Mouse (Mus musculus): Measurements from ENCODE around the gene Fam69a. TPM values are rescaled to one million over a fixed set of nuclear protein-coding genes. Genes with fewer than 3 reads are reported as not detected.

Gene Fam69a
- polyA plus RNA-seq, 1 experiment from 2014 or later: 8.9 TPM

- Histone ChIP-seq H3K9ac (0 out of 2 replicates have a peak overlapping the region, but pooled peaks have one; percentile 28), H3K9me3 (replicated peaks) (no peaks in the 10 kb centered on the region), H3K4me2 (peak overlapping the region; percentile 43; the same call in 1 of the 2 replicates), H3K27ac (replicated peaks) (peak overlapping the region; percentile 77), H3K36me3 (replicated peaks) (no peaks in the 10 kb centered on the region), H3K4me1 (replicated peaks) (peaks cover 84% of the 10 kb centered on the region), H3K27me3 (no peaks in the 10 kb centered on the region), H3K4me3 (replicated peaks) (no peak overlapping the region)
- WGBS (ENCODE audit: insufficient replicate concordance): 42% methylated on average over 9 of the region's 9 CpGs
- no peak for ATAC-seq (ENCODE audit: insufficient read depth)
These were observed 21.4 kb downstream of the Fam69a start for GRCm38 (mm10) chr5:107965355-107965991.

DNA sequence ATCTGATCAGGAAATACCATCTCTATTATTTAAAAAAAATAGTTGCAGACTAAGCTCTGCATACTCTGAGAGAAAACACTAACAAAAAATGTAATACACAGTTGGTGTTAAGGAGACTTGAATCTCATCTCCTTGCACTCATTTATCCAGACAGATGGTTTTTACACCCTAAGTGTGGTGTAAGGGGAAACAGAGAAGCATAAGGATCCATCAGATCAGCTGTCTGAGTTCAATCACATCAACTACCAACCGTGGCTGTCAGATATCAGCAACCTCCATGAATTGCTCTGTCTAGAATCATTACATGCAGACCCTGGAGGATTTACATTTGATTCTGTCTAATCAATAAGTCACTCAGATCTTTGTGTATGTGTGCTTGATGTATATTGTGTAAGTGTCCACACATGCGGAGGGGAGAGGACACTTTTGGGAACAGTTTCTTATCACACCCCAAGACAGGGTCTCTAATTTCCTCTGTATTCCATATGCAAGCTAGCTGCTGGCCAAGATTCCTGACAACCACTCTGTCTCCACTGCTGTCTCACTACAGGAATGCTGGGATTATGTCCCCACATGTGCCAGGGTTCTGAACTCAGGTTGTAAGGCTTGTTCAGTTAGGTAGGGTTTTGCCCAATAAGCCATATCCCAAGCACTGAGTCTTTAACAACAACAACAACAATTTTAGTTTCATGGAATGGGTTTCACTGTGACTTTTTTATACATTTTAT is 22.7 kb downstream of the Fam69a start:
- WGBS (ENCODE audit: insufficient replicate concordance): 28% methylated on average over 2 of the region's 2 CpGs
- peaks cover 89% of the 10 kb centered on the region for H3K4me1 ChIP-seq (replicated peaks)

GRCm38 (mm10) chr5:107961438-107962251 is 25.2 kb downstream of the Fam69a start:
- no peak for ATAC-seq (ENCODE audit: insufficient read depth)
- 41% methylated on average over 16 of the region's 16 CpGs for WGBS (ENCODE audit: insufficient replicate concordance)
- peak overlapping the region; percentile 74 for H3K4me2 ChIP-seq
- no peak overlapping the region for H3K9ac ChIP-seq
- no peaks in the 10 kb centered on the region for H3K36me3 ChIP-seq (replicated peaks)
- H3K27ac ChIP-seq (replicated peaks): peak overlapping the region; percentile 85
- H3K9me3 ChIP-seq (replicated peaks): no peaks in the 10 kb centered on the region
- peaks cover 72% of the 10 kb centered on the region for H3K4me1 ChIP-seq (replicated peaks)
- H3K4me3 ChIP-seq (replicated peaks): 0 out of 2 replicates have a peak overlapping the region, but pooled peaks have one; percentile 14
- no peaks in the 10 kb centered on the region for H3K27me3 ChIP-seq

More for the DNA sequence above, 22.7 kb downstream of the Fam69a start:
- no peak for ATAC-seq (ENCODE audit: insufficient read depth)
- H3K4me2 ChIP-seq: no peak overlapping the region
- H3K9ac ChIP-seq: no peak overlapping the region
- H3K27ac ChIP-seq (replicated peaks): no peak overlapping the region
- H3K4me3 ChIP-seq (replicated peaks): no peak overlapping the region
- no peaks in the 10 kb centered on the region for H3K36me3 ChIP-seq (replicated peaks)
- H3K9me3 ChIP-seq (replicated peaks): no peaks in the 10 kb centered on the region
- H3K27me3 ChIP-seq: no peaks in the 10 kb centered on the region

DNA sequence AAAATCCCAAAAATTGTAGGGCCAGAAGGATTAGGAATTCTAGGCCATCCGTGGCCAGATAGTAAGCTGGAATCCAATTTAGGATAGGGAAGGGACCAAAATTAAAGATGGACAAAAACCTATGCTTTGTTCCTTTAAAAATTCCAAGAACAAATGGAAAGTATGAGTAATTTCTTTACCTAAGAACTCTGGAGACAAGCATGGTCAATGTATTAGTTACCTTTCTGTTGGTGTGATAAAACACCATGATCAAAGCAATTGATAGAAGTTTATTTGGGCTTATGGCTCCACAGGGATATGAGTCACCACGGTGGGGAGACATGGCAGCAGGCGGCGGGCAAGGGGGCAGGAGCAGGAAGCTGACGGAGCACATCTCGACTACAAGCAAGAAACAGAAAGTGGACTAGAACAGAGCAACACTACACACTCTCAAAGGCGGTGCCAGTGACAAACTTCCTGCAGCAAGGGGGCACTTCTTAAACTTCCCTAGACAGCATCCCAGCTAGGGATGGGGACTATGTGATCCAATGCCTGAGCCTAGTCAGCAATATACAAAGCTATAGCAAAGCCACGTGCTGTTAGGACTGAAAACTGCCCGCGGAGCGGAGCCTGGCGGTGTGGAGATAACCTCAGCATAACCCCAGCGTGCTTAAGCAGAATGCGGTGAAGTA is 26.2 kb downstream of the Fam69a start:
- Histone ChIP-seq H3K36me3 (replicated peaks) (no peaks in the 10 kb centered on the region), H3K27me3 (no peaks in the 10 kb centered on the region), H3K4me1 (replicated peaks) (peaks cover 62% of the 10 kb centered on the region), H3K27ac (replicated peaks) (peak overlapping the region; percentile 85), H3K4me3 (replicated peaks) (peak overlapping the region; percentile 52), H3K9ac (peak overlapping the region; percentile 22; the same call in 1 of the 2 replicates), H3K9me3 (replicated peaks) (no peaks in the 10 kb centered on the region), H3K4me2 (peak overlapping the region; percentile 74)
- 19% methylated on average over 14 of the region's 14 CpGs for WGBS (ENCODE audit: insufficient replicate concordance)
- ATAC-seq (ENCODE audit: insufficient read depth): peak; percentile 78

DNA sequence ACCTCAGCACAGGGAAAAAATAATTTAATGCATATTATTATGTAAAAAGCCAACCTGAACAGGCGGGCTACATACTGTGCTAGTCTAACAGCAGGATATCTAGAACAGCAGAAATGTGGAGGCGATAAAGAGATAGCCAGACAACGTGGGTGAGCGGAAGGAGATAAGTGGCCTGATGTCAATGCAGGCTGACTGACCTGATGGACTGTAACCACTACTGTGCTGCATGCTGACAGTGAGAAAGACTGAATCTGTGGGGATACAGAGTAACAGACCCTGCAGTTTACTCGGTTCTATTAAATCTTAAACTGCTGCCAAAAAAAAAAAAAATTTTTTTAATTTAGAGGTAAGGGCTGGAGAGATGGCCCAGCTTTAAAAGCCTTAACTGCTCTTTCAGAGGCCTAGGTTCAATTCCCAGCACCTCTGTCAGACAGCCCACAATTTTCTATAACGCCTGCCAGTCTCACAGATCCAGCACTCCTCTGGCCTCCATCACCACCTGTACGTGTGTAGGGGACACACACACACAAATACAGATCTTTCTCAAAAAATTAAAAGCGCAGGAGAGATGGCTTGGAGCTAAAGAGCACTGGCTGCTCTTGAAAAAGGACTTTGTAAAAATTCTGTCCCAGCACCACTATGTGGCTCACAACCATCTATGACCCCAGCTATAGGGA is 27.1 kb downstream of the Fam69a start:
- H3K9ac ChIP-seq: no peak overlapping the region
- peak overlapping the region; percentile 74 for H3K4me2 ChIP-seq
- H3K4me1 ChIP-seq (replicated peaks): peaks cover 55% of the 10 kb centered on the region
- ATAC-seq (ENCODE audit: insufficient read depth): peak; percentile 91
- no peaks in the 10 kb centered on the region for H3K36me3 ChIP-seq (replicated peaks)
- no peaks in the 10 kb centered on the region for H3K27me3 ChIP-seq
- no peak overlapping the region for H3K4me3 ChIP-seq (replicated peaks)
- 32% methylated on average over 8 of the region's 8 CpGs for WGBS (ENCODE audit: insufficient replicate concordance)
- peak overlapping the region; percentile 85 for H3K27ac ChIP-seq (replicated peaks)
- H3K9me3 ChIP-seq (replicated peaks): no peaks in the 10 kb centered on the region

- H3K4me2 ChIP-seq: no peak overlapping the region
- WGBS (ENCODE audit: insufficient replicate concordance): 26% methylated on average over 5 of the region's 5 CpGs
- H3K27ac ChIP-seq (replicated peaks): 0 out of 2 replicates have a peak overlapping the region, but pooled peaks have one; percentile 3
- ATAC-seq (ENCODE audit: insufficient read depth): peak; percentile 51; the same call in 1 of the 2 replicates
- no peak overlapping the region for H3K9ac ChIP-seq
- H3K27me3 ChIP-seq: no peaks in the 10 kb centered on the region
- H3K4me3 ChIP-seq (replicated peaks): no peak overlapping the region
- no peaks in the 10 kb centered on the region for H3K9me3 ChIP-seq (replicated peaks)
- no peaks in the 10 kb centered on the region for H3K36me3 ChIP-seq (replicated peaks)
- peaks cover 15% of the 10 kb centered on the region for H3K4me1 ChIP-seq (replicated peaks)
These were observed 36.2 kb downstream of the Fam69a start for GRCm38 (mm10) chr5:107950643-107951042.

GRCm38 (mm10) chr5:107949607-107950006 is 37.3 kb downstream of the Fam69a start:
- H3K36me3 ChIP-seq (replicated peaks): no peaks in the 10 kb centered on the region
- H3K27me3 ChIP-seq: no peaks in the 10 kb centered on the region
- H3K4me1 ChIP-seq (replicated peaks): peaks cover 15% of the 10 kb centered on the region
- 0 out of 2 replicates have a peak overlapping the region, but pooled peaks have one; percentile 15 for H3K27ac ChIP-seq (replicated peaks)
- H3K4me2 ChIP-seq: no peak overlapping the region
- no peak overlapping the region for H3K4me3 ChIP-seq (replicated peaks)
- 51% methylated on average over 3 of the region's 3 CpGs for WGBS (ENCODE audit: insufficient replicate concordance)
- ATAC-seq (ENCODE audit: insufficient read depth): no peak
- no peak overlapping the region for H3K9ac ChIP-seq
- H3K9me3 ChIP-seq (replicated peaks): no peaks in the 10 kb centered on the region

DNA sequence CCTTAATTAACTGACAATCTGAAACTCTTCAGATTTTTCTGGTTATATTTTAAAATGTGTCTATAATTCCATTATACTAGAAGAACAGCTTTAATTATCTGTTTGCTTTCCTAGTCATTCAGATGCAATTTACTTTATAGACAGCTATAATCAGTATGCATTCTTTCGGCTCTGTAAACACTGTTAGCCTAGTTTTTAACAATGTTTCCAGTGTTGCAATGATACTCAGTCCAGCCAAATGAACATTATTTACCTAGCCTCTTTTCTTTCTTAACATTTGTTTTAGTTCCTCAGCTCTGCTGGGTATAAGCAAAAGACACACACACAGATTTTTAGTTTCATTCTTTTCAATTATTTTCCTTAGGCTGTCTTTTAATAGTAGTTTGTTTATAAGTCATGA is 38.0 kb downstream of the Fam69a start:
- Histone ChIP-seq H3K9me3 (replicated peaks) (no peaks in the 10 kb centered on the region), H3K27me3 (no peaks in the 10 kb centered on the region), H3K9ac (no peak overlapping the region), H3K4me3 (replicated peaks) (no peak overlapping the region), H3K4me2 (no peak overlapping the region), H3K4me1 (replicated peaks) (peaks cover 19% of the 10 kb centered on the region), H3K27ac (replicated peaks) (no peak overlapping the region), H3K36me3 (replicated peaks) (no peaks in the 10 kb centered on the region)
- no peak for ATAC-seq (ENCODE audit: insufficient read depth)
- 80% methylated on average over 1 of the region's 1 CpGs for WGBS (ENCODE audit: insufficient replicate concordance)

DNA sequence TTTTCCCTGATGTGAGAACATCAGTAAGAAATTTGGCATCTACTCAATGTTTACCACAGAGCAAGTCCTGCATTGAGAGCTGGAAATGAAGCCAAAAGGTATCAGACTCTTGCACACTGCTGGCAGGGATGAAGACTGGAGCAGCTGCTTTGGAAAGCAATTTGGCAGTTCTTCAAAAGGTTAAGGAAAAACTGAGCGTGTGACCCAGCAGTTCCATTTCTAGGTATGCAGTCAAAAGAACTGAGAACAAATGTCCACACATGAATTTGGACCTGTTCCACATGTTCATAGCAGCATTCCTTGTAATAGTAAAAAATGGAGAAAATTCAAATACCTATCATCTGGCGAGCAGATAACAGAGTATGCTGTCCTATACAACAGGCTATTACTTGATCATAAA is 39.3 kb downstream of the Fam69a start:
- ATAC-seq (ENCODE audit: insufficient read depth): no peak
- H3K4me3 ChIP-seq (replicated peaks): no peak overlapping the region
- no peaks in the 10 kb centered on the region for H3K27me3 ChIP-seq
- H3K27ac ChIP-seq (replicated peaks): no peak overlapping the region
- no peak overlapping the region for H3K9ac ChIP-seq
- H3K36me3 ChIP-seq (replicated peaks): no peaks in the 10 kb centered on the region
- no peaks in the 10 kb centered on the region for H3K9me3 ChIP-seq (replicated peaks)
- no peak overlapping the region for H3K4me2 ChIP-seq
- peaks cover 19% of the 10 kb centered on the region for H3K4me1 ChIP-seq (replicated peaks)
- WGBS (ENCODE audit: insufficient replicate concordance): 62% methylated on average over 2 of the region's 2 CpGs

DNA sequence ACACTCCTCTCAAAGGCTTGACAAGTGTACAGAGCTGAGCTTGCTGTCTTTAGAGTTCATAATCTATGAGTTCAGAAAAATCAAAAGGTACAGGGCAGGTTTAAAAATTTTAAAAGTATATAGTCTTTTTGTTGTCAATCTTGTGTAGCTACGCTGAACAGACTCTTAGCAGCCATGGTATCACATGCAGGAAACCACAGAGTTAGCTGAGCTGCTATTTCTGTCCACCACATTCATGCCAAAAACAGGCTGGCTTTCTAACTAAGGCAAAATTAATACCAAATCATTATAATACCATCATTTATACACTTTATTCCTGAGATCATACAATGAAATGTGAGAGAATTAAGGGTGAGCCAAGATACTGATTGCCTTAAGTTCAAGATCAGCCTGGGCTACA is 40.4 kb downstream of the Fam69a start:
- Histone ChIP-seq H3K4me2 (no peak overlapping the region), H3K9ac (no peak overlapping the region), H3K4me3 (replicated peaks) (no peak overlapping the region), H3K36me3 (replicated peaks) (no peaks in the 10 kb centered on the region), H3K27ac (replicated peaks) (no peak overlapping the region), H3K9me3 (replicated peaks) (no peaks in the 10 kb centered on the region), H3K27me3 (no peaks in the 10 kb centered on the region), H3K4me1 (replicated peaks) (peaks cover 18% of the 10 kb centered on the region)
- 27% methylated on average over 1 of the region's 1 CpGs for WGBS (ENCODE audit: insufficient replicate concordance)
- no peak for ATAC-seq (ENCODE audit: insufficient read depth)

All from liver, embryonic 15.5 days (tissue).